Mouse (Mus musculus) spleen, adult 2 months (tissue): ENCODE results near the gene Tbx6. TPM values are rescaled to one million over a fixed set of nuclear protein-coding genes. Genes with fewer than 3 reads are reported as not detected.
A peak's percentile ranks its signal among the peaks of the same experiment; 100 is the strongest.

ENCODE experiments used
- DNase-seq, 2 experiments: peaks; one replicate each; pipeline versions ENCODE4 v3.0.0 to v3.0.0-alpha.2; 2012 to 2021; ENCODE audit warnings: low spot score in 2 of 2, low read depth in 1 of 2
- H3K27ac ChIP-seq: fragments of 200-500 bp; 2 replicates; pipeline ENCODE4 v1.5.1; 2012; ENCODE audit warnings: low read length, inconsistent platforms; ENCODE audit not compliant: insufficient read depth
- H3K27me3 ChIP-seq: fragments of 200-500 bp; 2 replicates; pipeline ENCODE4 v1.6.1; 2012; ENCODE audit warnings: mild to moderate bottlenecking, moderate library complexity, low read length, inconsistent platforms; ENCODE audit not compliant: control insufficient read depth, insufficient read depth
- H3K36me3 ChIP-seq: fragments of 200-500 bp; 2 replicates; pipeline ENCODE4 v1.6.1; 2012; ENCODE audit warnings: mild to moderate bottlenecking, low read length, inconsistent platforms; ENCODE audit not compliant: control insufficient read depth, insufficient read depth
- H3K4me1 ChIP-seq: fragments of 200-500 bp; 2 replicates; pipeline ENCODE4 v1.6.1; 2011; ENCODE audit warnings: inconsistent platforms; ENCODE audit not compliant: control insufficient read depth, insufficient read depth, insufficient read length
- H3K4me3 ChIP-seq: fragments of 200-500 bp; 2 replicates; pipeline ENCODE4 v1.5.1; 2011; ENCODE audit warnings: mild to moderate bottlenecking, inconsistent platforms; ENCODE audit not compliant: insufficient read depth, insufficient read length; ENCODE audit errors: extremely low read depth
- CTCF ChIP-seq: fragments of 200-500 bp; IDR thresholded peaks from 2 replicates; pipeline ENCODE4 v1.5.1; 2011; ENCODE audit warnings: mild to moderate bottlenecking, inconsistent platforms; ENCODE audit not compliant: insufficient read depth, insufficient read length, insufficient replicate concordance; ENCODE audit errors: extremely low read depth
- POLR2A ChIP-seq: fragments of 200-500 bp; IDR thresholded peaks from 2 replicates; pipeline ENCODE4 v1.6.1; 2011; ENCODE audit warnings: low read depth, low read length, inconsistent platforms
- WGBS: fragments of 180-500 bp; shearing (Covaris S2); methylation state at CpG from one replicate; pipeline ENCODE4 v1.1.7; 2018; 5-methylcytosine and 5-hydroxymethylcytosine counted together
- polyA plus RNA-seq: library from polyadenylated mRNA; depleted of rRNA; stranded (reverse); fragments of >200 nt; gene quantifications from 2 replicates; pipeline ENCODE4 v1.2.3, GENCODE M21; 2012; rRNA removed

Tbx6 gene
- polyA plus RNA-seq, 1 experiment: 17.9 TPM

GRCm38 (mm10) chr7:126832036-126832598, 50.8 kb downstream of the Tbx6 start:
- no peaks in the 10 kb centered on the region for H3K36me3 ChIP-seq

GRCm38 (mm10) chr7:126833294-126833693, 52.0 kb downstream of the Tbx6 start:
- WGBS: 100% methylated on average over 1 of the region's 1 CpGs
- H3K4me1 ChIP-seq: 0 out of 2 replicates have a peak, but pooled peaks cover 2% of the 10 kb centered on the region
- H3K36me3 ChIP-seq: no peaks in the 10 kb centered on the region
- no peaks in the 10 kb centered on the region for H3K27me3 ChIP-seq
- H3K27ac ChIP-seq: no peak overlapping the region
- TF ChIP-seq POLR2A (no peak), CTCF (no peak)
- no peak overlapping the region for H3K4me3 ChIP-seq
- DNase-seq: no peak

More at GRCm38 (mm10) chr7:126832036-126832598, 50.8 kb downstream of the Tbx6 start:
- no peak overlapping the region for H3K27ac ChIP-seq
- H3K4me3 ChIP-seq: peak overlapping the region; percentile 25; the same call in 1 of the 2 replicates
- TF ChIP-seq CTCF (peak; percentile 86; the same call in 1 of the 2 replicates), POLR2A (no peak)
- WGBS: 2% methylated on average over 21 of the region's 21 CpGs
- no peaks in the 10 kb centered on the region for H3K27me3 ChIP-seq
- H3K4me1 ChIP-seq: 0 out of 2 replicates have a peak, but pooled peaks cover 2% of the 10 kb centered on the region
- DNase-seq: peak; percentile 58 to 74

Other genes starting within 250 kb of the Tbx6 start
- 61.0 and 64.7 TPM in 2 replicates for gene Eif3c, start 215.1 kb upstream of the Tbx6 start, polyA plus RNA-seq
- gene Apobr, start 196.5 kb upstream of the Tbx6 start, polyA plus RNA-seq: 13.6 and 15.8 TPM in 2 replicates
- gene Cln3, start 195.7 kb upstream of the Tbx6 start, polyA plus RNA-seq: 105 and 118 TPM in 2 replicates
- 0.79 and 1.5 TPM in 2 replicates for gene Il27, start 186.5 kb upstream of the Tbx6 start, polyA plus RNA-seq
- gene Nupr1, start 150.6 kb upstream of the Tbx6 start, polyA plus RNA-seq: 28.8 and 42.3 TPM in 2 replicates
- gene Sgf29, start 132.2 kb upstream of the Tbx6 start, polyA plus RNA-seq: 31.4 and 32.3 TPM in 2 replicates
- 10.5 and 12.9 TPM in 2 replicates for gene Sult1a1, start 105.1 kb upstream of the Tbx6 start, polyA plus RNA-seq
- gene Bola2, start 86.1 kb upstream of the Tbx6 start, polyA plus RNA-seq: 37.4 and 51.8 TPM in 2 replicates
- 13.2 and 19.5 TPM in 2 replicates for gene Slx1b, start 85.7 kb upstream of the Tbx6 start, polyA plus RNA-seq
- 1,755 and 1,932 TPM in 2 replicates for gene Coro1a, start 73.7 kb upstream of the Tbx6 start, polyA plus RNA-seq
- gene Mapk3, start 21.9 kb upstream of the Tbx6 start, polyA plus RNA-seq: 97.0 and 108 TPM in 2 replicates
- 7.7 and 62.7 TPM in 2 replicates for gene Gdpd3, start 15.1 kb upstream of the Tbx6 start, polyA plus RNA-seq
- 393 and 605 TPM in 2 replicates for gene Ypel3, start 4.5 kb upstream of the Tbx6 start, polyA plus RNA-seq
- gene Ppp4c, start 11.0 kb downstream of the Tbx6 start, polyA plus RNA-seq: 175 and 184 TPM in 2 replicates
- gene Fam57b, start 16.2 kb downstream of the Tbx6 start, polyA plus RNA-seq: 0.30 and 0.62 TPM in 2 replicates
- not detected in 2 replicates for gene 4930451I11Rik, start 50.2 kb downstream of the Tbx6 start, polyA plus RNA-seq
- not detected in 2 replicates for gene Doc2a, start 65.9 kb downstream of the Tbx6 start, polyA plus RNA-seq
- 7.4 and 8.6 TPM in 2 replicates for gene Hirip3, start 80.5 kb downstream of the Tbx6 start, polyA plus RNA-seq
- 40.1 and 56.0 TPM in 2 replicates for gene Ino80e, start 80.9 kb downstream of the Tbx6 start, polyA plus RNA-seq
- 97.0 and 109 TPM in 2 replicates for gene Taok2, start 103.2 kb downstream of the Tbx6 start, polyA plus RNA-seq
- gene Tmem219, start 141.4 kb downstream of the Tbx6 start, polyA plus RNA-seq: 81.7 and 94.0 TPM in 2 replicates
- gene Kctd13, start 147.4 kb downstream of the Tbx6 start, polyA plus RNA-seq: 21.5 and 29.9 TPM in 2 replicates
- not detected in 2 replicates for gene Asphd1, start 168.1 kb downstream of the Tbx6 start, polyA plus RNA-seq
- 2.4 and 2.9 TPM in 2 replicates for gene Sez6l2, start 169.1 kb downstream of the Tbx6 start, polyA plus RNA-seq
- gene Cdipt, start 194.4 kb downstream of the Tbx6 start, polyA plus RNA-seq: 154 and 201 TPM in 2 replicates
- 0.59 and 0.71 TPM in 2 replicates for gene Cdiptos, start 194.6 kb downstream of the Tbx6 start, polyA plus RNA-seq
- gene Mvp, start 233.1 kb downstream of the Tbx6 start, polyA plus RNA-seq: 63.3 and 80.9 TPM in 2 replicates
- 0.48 and 2.5 TPM in 2 replicates for gene Pagr1b, start 235.0 kb downstream of the Tbx6 start, polyA plus RNA-seq
- 3.1 and 3.3 TPM in 2 replicates for gene Pagr1a, start 235.9 kb downstream of the Tbx6 start, polyA plus RNA-seq
- gene Gm42742, start 239.6 kb downstream of the Tbx6 start, polyA plus RNA-seq: 27.8 and 31.8 TPM in 2 replicates
- 5.8 and 6.5 TPM in 2 replicates for gene Prrt2, start 239.7 kb downstream of the Tbx6 start, polyA plus RNA-seq
- 215 and 345 TPM in 2 replicates for gene Maz, start 245.6 kb downstream of the Tbx6 start, polyA plus RNA-seq